Mouse (Mus musculus): Measurements from ENCODE around the gene Cinp. TPM values are rescaled to one million over a fixed set of nuclear protein-coding genes. Genes with fewer than 3 reads are reported as not detected.

Gene Cinp
- polyA plus RNA-seq, 1 experiment from 2014 or later: 84.8 TPM

DNA sequence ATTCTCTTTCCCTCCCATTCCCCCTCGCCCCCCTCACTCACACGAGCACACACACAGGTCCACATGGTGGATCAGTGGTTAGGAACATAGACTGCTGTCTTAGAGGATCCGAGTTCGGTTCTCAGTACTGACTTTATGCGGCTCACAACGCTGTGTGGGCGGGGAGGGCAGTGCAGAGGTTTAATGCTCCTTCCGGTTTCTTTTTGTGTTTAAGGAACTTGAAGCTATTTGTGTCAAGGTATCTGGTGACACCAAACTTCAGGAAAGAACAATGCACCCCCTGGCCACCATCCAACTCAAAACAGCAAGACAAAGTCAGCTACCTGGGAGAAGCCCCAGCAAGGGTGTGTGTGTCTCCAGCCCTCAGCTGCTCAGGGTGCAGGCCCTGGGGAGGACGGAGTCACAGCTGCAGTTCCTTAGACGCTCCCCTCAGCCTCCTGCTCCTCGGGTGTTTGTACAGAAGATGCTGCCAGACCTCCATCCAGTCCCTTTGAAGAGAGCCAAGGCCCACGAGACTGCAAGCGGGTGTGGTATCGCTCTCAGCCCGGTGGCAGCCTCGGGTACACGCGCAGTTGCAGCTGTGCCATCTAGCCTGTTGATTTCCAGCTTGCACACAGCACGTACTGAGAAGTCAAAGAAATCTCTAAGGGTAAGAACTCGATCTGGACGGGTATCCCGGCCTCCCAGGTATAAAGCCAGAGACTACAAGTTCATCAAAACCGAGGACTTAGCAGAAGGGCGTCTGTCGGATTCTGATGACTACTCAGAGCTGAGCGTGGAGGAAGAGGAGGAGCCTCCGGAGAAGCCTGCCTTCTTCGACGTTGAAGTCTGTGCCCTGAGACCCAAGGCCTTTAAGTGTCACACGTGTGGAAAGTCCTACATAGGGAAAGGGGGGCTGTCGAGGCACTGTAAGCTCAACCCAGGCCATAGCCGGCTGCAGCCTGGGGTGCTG is 33.9 kb downstream of the Cinp start:
- 0 out of 2 replicates have a peak, but pooled peaks cover 4% of the 10 kb centered on the region for H3K4me1 ChIP-seq (ENCODE audit: control insufficient read depth, insufficient read depth, low read length)
- DNase-seq (ENCODE audit: low spot score) (no peak), ATAC-seq (ENCODE audit: insufficient number of reproducible peaks, low FRiP score, low TSS enrichment, low read depth) (no peak)
- no peak overlapping the region for H3K4me3 ChIP-seq (ENCODE audit: low read depth, low read length)
- no peak overlapping the region for H3K4me2 ChIP-seq (ENCODE audit: low read depth, severe bottlenecking)
- no peak overlapping the region for H3K27ac ChIP-seq (replicated peaks; ENCODE audit: low read depth, low read length)
- 89% methylated on average over 32 of the region's 32 CpGs for WGBS
- H3K9me3 ChIP-seq (ENCODE audit: control insufficient read depth, low read length): no peaks in the 10 kb centered on the region
- no peak overlapping the region for H3K9ac ChIP-seq (ENCODE audit: low read length)
- H3K36me3 ChIP-seq (ENCODE audit: control insufficient read depth, insufficient read depth, low read length): no peaks in the 10 kb centered on the region; the same call in 1 of the 2 replicates
- no peaks in the 10 kb centered on the region for H3K27me3 ChIP-seq (ENCODE audit: control insufficient read depth, insufficient read depth, low read length)

- Histone ChIP-seq H3K9ac (ENCODE audit: low read length) (no peak overlapping the region), H3K4me2 (ENCODE audit: low read depth, severe bottlenecking) (no peak overlapping the region)
These were observed 37.0 kb downstream of the Cinp start for GRCm38 (mm10) chr12:110851923-110852322.

DNA sequence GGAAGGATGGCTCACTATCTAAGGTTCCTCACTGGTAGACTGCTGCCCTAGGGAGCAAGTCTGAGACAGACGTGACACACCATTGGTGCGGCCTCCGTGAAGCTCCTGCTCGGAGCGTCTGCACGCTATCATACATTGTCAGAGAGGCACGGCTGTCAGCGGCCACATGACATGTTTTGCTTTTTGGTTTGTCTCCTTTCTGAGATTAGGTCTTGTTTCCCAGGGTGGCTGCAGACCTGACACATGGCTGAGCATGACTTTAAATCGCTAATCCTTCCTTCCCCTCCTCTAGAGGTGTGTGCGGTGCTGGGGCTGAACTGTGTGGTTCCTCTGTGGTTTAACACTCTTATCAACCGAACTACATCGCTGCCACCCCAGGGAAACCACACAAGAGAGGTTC is 37.5 kb downstream of the Cinp start:
- DNase-seq (ENCODE audit: low spot score) (no peak), ATAC-seq (ENCODE audit: insufficient number of reproducible peaks, low FRiP score, low TSS enrichment, low read depth) (no peak)
- no peak overlapping the region for H3K27ac ChIP-seq (replicated peaks; ENCODE audit: low read depth, low read length)
- H3K27me3 ChIP-seq (ENCODE audit: control insufficient read depth, insufficient read depth, low read length): no peaks in the 10 kb centered on the region
- H3K9ac ChIP-seq (ENCODE audit: low read length): no peak overlapping the region
- 0 out of 2 replicates have a peak overlapping the region, but pooled peaks have one; percentile 79 for H3K4me3 ChIP-seq (ENCODE audit: low read depth, low read length)
- no peaks in the 10 kb centered on the region; the same call in 1 of the 2 replicates for H3K36me3 ChIP-seq (ENCODE audit: control insufficient read depth, insufficient read depth, low read length)
- H3K4me2 ChIP-seq (ENCODE audit: low read depth, severe bottlenecking): peak overlapping the region; percentile 51
- 88% methylated on average over 12 of the region's 12 CpGs for WGBS
- 0 out of 2 replicates have a peak, but pooled peaks cover 4% of the 10 kb centered on the region for H3K4me1 ChIP-seq (ENCODE audit: control insufficient read depth, insufficient read depth, low read length)
- H3K9me3 ChIP-seq (ENCODE audit: control insufficient read depth, low read length): no peaks in the 10 kb centered on the region

More at GRCm38 (mm10) chr12:110851923-110852322, 37.0 kb downstream of the Cinp start:
- H3K4me1 ChIP-seq (ENCODE audit: control insufficient read depth, insufficient read depth, low read length): 0 out of 2 replicates have a peak, but pooled peaks cover 4% of the 10 kb centered on the region
- no peaks in the 10 kb centered on the region for H3K27me3 ChIP-seq (ENCODE audit: control insufficient read depth, insufficient read depth, low read length)
- 94% methylated on average over 1 of the region's 1 CpGs for WGBS
- DNase-seq (ENCODE audit: low spot score) (no peak), ATAC-seq (ENCODE audit: insufficient number of reproducible peaks, low FRiP score, low TSS enrichment, low read depth) (no peak)
- no peaks in the 10 kb centered on the region for H3K9me3 ChIP-seq (ENCODE audit: control insufficient read depth, low read length)
- H3K27ac ChIP-seq (replicated peaks; ENCODE audit: low read depth, low read length): no peak overlapping the region
- H3K4me3 ChIP-seq (ENCODE audit: low read depth, low read length): no peak overlapping the region
- H3K36me3 ChIP-seq (ENCODE audit: control insufficient read depth, insufficient read depth, low read length): no peaks in the 10 kb centered on the region; the same call in 1 of the 2 replicates

- peaks cover 5% of the 10 kb centered on the region; the same call in 1 of the 2 replicates for H3K27me3 ChIP-seq (ENCODE audit: control insufficient read depth, insufficient read depth, low read length)
- DNase-seq (ENCODE audit: low spot score) (no peak), ATAC-seq (ENCODE audit: insufficient number of reproducible peaks, low FRiP score, low TSS enrichment, low read depth) (no peak; the same call in 1 of the 2 replicates)
- peak overlapping the region; percentile 51 for H3K4me2 ChIP-seq (ENCODE audit: low read depth, severe bottlenecking)
- peak overlapping the region; percentile 79 for H3K4me3 ChIP-seq (ENCODE audit: low read depth, low read length)
- no peaks in the 10 kb centered on the region for H3K9me3 ChIP-seq (ENCODE audit: control insufficient read depth, low read length)
- peak overlapping the region; percentile 43; the same call in 1 of the 2 replicates for H3K27ac ChIP-seq (replicated peaks; ENCODE audit: low read depth, low read length)
- 15% methylated on average over 9 of the region's 9 CpGs for WGBS
- H3K9ac ChIP-seq (ENCODE audit: low read length): peak overlapping the region; percentile 91; the same call in 1 of the 2 replicates
- 0 out of 2 replicates have a peak, but pooled peaks cover 4% of the 10 kb centered on the region for H3K4me1 ChIP-seq (ENCODE audit: control insufficient read depth, insufficient read depth, low read length)
- no peaks in the 10 kb centered on the region; the same call in 1 of the 2 replicates for H3K36me3 ChIP-seq (ENCODE audit: control insufficient read depth, insufficient read depth, low read length)
These were observed 38.1 kb downstream of the Cinp start for GRCm38 (mm10) chr12:110850929-110851256.

DNA sequence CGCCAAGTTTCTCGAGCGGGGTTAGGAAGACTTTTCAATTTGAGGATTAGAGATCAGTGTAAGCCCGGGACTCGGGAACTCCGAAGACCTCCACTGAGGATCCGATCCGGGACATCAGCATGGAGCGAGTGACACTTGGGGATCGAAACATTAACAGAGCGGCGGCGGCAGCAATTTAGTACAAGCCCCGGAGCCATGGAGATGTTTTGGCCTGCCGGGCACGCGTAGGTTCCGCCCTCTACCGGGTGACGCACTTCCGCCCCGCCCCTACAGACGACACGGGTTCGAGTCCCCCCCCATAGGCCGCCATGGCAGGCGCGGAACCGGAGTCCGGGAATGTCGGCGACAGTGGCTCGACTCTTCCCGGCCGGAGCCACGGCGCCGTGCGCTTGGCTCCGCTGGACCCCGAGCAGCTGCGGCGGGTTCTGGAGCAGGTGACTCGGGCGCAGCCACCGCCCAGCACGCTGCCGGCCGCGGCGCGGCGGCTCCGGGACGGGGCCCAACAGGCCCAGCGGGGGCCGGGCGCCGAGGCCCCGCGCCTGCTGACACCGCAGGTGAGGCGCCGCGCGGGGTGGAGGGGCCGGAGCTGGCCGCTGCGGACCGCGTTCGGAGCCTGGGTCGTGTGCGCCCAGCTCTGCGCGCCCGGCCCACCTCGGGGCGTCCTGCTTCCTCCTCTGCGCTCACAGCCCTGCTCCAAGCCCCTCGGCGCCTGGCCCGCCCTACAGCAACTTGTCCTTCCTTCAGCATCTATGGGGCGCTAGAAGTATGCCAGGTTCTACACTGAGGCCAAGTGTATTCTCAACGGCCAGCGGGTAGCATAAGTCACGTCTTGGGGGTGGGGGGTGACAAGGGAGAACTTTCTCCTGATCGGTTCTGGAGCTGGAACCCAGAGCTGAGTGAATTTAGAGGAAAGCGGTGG is 38.7 kb downstream of the Cinp start, which contains the start of gene Zfp839:
Zfp839 (plus strand) TSS at position 244 of the 919 bp plus-strand sequence.
- WGBS: under 1% methylated on average over 84 of the region's 89 CpGs
- H3K4me3 ChIP-seq (ENCODE audit: low read depth, low read length): peak within 1 kb of the TSS; percentile 79
- DNase-seq (ENCODE audit: low spot score): peak; percentile 90

GRCm38 (mm10) chr12:110846191-110846765 is 42.7 kb downstream of the Cinp start:
- Histone ChIP-seq H3K27ac (replicated peaks; ENCODE audit: low read depth, low read length) (no peak overlapping the region), H3K4me1 (ENCODE audit: control insufficient read depth, insufficient read depth, low read length) (peaks cover 4% of the 10 kb centered on the region; the same call in 1 of the 2 replicates), H3K9ac (ENCODE audit: low read length) (no peak overlapping the region), H3K27me3 (ENCODE audit: control insufficient read depth, insufficient read depth, low read length) (peaks cover 17% of the 10 kb centered on the region; the same call in 1 of the 2 replicates), H3K4me3 (ENCODE audit: low read depth, low read length) (no peak overlapping the region; the same call in 1 of the 2 replicates), H3K36me3 (ENCODE audit: control insufficient read depth, insufficient read depth, low read length) (no peaks in the 10 kb centered on the region), H3K9me3 (ENCODE audit: control insufficient read depth, low read length) (no peaks in the 10 kb centered on the region), H3K4me2 (ENCODE audit: low read depth, severe bottlenecking) (peak overlapping the region; percentile 66)
- 71% methylated on average over 6 of the region's 6 CpGs for WGBS
- no peak for ATAC-seq (ENCODE audit: insufficient number of reproducible peaks, low FRiP score, low TSS enrichment, low read depth)
- DNase-seq (ENCODE audit: low spot score): no peak

More for the DNA sequence above, 38.7 kb downstream of the Cinp start, which contains the start of gene Zfp839:
- peak; percentile 79 for ATAC-seq (ENCODE audit: insufficient number of reproducible peaks, low FRiP score, low TSS enrichment, low read depth)
- peak within 1 kb of the TSS; percentile 43; the same call in 1 of the 2 replicates for H3K27ac ChIP-seq (replicated peaks; ENCODE audit: low read depth, low read length)
- H3K9me3 ChIP-seq (ENCODE audit: control insufficient read depth, low read length): no peaks in the 10 kb centered on the region
- H3K4me2 ChIP-seq (ENCODE audit: low read depth, severe bottlenecking): peak within 1 kb of the TSS; percentile 51
- H3K9ac ChIP-seq (ENCODE audit: low read length): peak within 1 kb of the TSS; percentile 91
- H3K27me3 ChIP-seq (ENCODE audit: control insufficient read depth, insufficient read depth, low read length): peaks cover 6% of the 10 kb centered on the region; the same call in 1 of the 2 replicates
- H3K36me3 ChIP-seq (ENCODE audit: control insufficient read depth, insufficient read depth, low read length): no peaks in the 10 kb centered on the region
- 0 out of 2 replicates have a peak, but pooled peaks cover 4% of the 10 kb centered on the region for H3K4me1 ChIP-seq (ENCODE audit: control insufficient read depth, insufficient read depth, low read length)

GRCm38 (mm10) chr12:110845131-110845880 is 43.6 kb downstream of the Cinp start:
- H3K27ac ChIP-seq (replicated peaks; ENCODE audit: low read depth, low read length): no peak overlapping the region
- peak overlapping the region; percentile 45; the same call in 1 of the 2 replicates for H3K9ac ChIP-seq (ENCODE audit: low read length)
- H3K4me3 ChIP-seq (ENCODE audit: low read depth, low read length): peak overlapping the region; percentile 31
- H3K27me3 ChIP-seq (ENCODE audit: control insufficient read depth, insufficient read depth, low read length): peaks cover 17% of the 10 kb centered on the region; the same call in 1 of the 2 replicates
- H3K4me2 ChIP-seq (ENCODE audit: low read depth, severe bottlenecking): peak overlapping the region; percentile 66
- no peaks in the 10 kb centered on the region; the same call in 1 of the 2 replicates for H3K4me1 ChIP-seq (ENCODE audit: control insufficient read depth, insufficient read depth, low read length)
- no peaks in the 10 kb centered on the region for H3K36me3 ChIP-seq (ENCODE audit: control insufficient read depth, insufficient read depth, low read length)
- H3K9me3 ChIP-seq (ENCODE audit: control insufficient read depth, low read length): no peaks in the 10 kb centered on the region
- peak; percentile 62 for ATAC-seq (ENCODE audit: insufficient number of reproducible peaks, low FRiP score, low TSS enrichment, low read depth)
- peak; percentile 97 for DNase-seq (ENCODE audit: low spot score)
- under 1% methylated on average over 36 of the region's 36 CpGs for WGBS

Measured in limb, embryonic 11.5 days (tissue).